Mouse (Mus musculus): ENCODE measurements around the gene Chek2. TPM values are rescaled to one million over a fixed set of nuclear protein-coding genes. Genes with fewer than 3 reads are reported as not detected.
"Not testable (repeated sequence)": the region's sequence is repeated elsewhere in the genome, so short reads cannot be mapped to it uniquely, and the experiment has no call there.

Chek2 gene
- polyA plus RNA-seq, 1 experiment from 2014 or later, result 18.4 TPM

GRCm38 (mm10) chr5:110808821-110809666, 30.7 kb upstream of the Chek2 start:
- Histone ChIP-seq H3K4me2 (replicated peaks) (peak overlapping the region; percentile 99), H3K27me3 (no peaks in the 10 kb centered on the region), H3K9me3 (replicated peaks) (no peaks in the 10 kb centered on the region), H3K9ac (peak overlapping the region; percentile 98), H3K27ac (peak overlapping the region; percentile 87), H3K4me3 (peak overlapping the region; percentile 96), H3K36me3 (peaks cover 14% of the 10 kb centered on the region; the same call in 1 of the 2 replicates), H3K4me1 (peaks cover 42% of the 10 kb centered on the region)
- WGBS, result 2% methylated on average over 27 of the region's 27 CpGs
- peak; percentile 4; the same call in 1 of the 2 replicates for ATAC-seq (ENCODE audit: low FRiP score)

GRCm38 (mm10) chr5:110809667-110810325, 30.0 kb upstream of the Chek2 start, which contains the start of gene Ulk1:
Gene Ulk1, minus strand, starts transcription at chr5:110810097.
- H3K36me3 ChIP-seq, result peaks cover 8% of the 10 kb centered on the region; the same call in 1 of the 2 replicates
- no peaks in the 10 kb centered on the region for H3K27me3 ChIP-seq
- peak within 1 kb of the TSS; percentile 96 for H3K4me3 ChIP-seq
- no peaks in the 10 kb centered on the region for H3K9me3 ChIP-seq (replicated peaks)
- H3K4me2 ChIP-seq (replicated peaks), result peak within 1 kb of the TSS; percentile 99
- H3K4me1 ChIP-seq, result peaks cover 42% of the 10 kb centered on the region
- WGBS, result under 1% methylated on average over 79 of the region's 80 CpGs
- peak within 1 kb of the TSS; percentile 98 for H3K9ac ChIP-seq
- H3K27ac ChIP-seq, result peak within 1 kb of the TSS; percentile 87
- ATAC-seq (ENCODE audit: low FRiP score), result peak; percentile 94

DNA sequence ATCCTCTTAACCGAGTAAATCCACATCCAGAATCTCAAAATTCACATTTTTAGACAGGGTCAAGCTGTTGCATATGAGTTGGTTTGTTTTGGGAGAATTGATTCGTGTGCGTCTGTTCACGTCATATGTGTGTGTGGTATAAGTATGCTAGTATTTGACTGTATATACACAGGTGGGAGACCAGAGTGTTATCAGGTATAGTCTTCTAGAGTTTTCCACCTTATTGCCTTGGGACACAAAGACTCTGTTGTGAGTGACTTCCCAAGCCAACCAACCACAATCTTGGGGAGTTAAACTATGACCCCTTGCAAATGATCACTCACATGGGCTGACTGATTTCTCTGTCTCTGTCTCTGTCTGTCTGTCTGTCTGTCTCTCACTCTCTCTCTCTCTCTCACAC, 15.4 kb upstream of the Chek2 start:
- ATAC-seq (ENCODE audit: low FRiP score), result no peak

GRCm38 (mm10) chr5:110826781-110827495, 12.8 kb upstream of the Chek2 start:
- no peaks in the 10 kb centered on the region for H3K36me3 ChIP-seq
- ATAC-seq (ENCODE audit: low FRiP score), result no peak
- no peak overlapping the region for H3K4me2 ChIP-seq (replicated peaks)
- no peak overlapping the region for H3K9ac ChIP-seq
- no peaks in the 10 kb centered on the region for H3K9me3 ChIP-seq (replicated peaks)
- H3K27ac ChIP-seq, result no peak overlapping the region
- H3K27me3 ChIP-seq, result no peaks in the 10 kb centered on the region
- WGBS, result 92% methylated on average over 8 of the region's 8 CpGs
- no peak overlapping the region for H3K4me3 ChIP-seq
- no peaks in the 10 kb centered on the region for H3K4me1 ChIP-seq

More for the DNA sequence above, 15.4 kb upstream of the Chek2 start:
- Histone ChIP-seq H3K4me2 (replicated peaks) (no peak overlapping the region), H3K27me3 (no peaks in the 10 kb centered on the region), H3K27ac (no peak overlapping the region), H3K9me3 (replicated peaks) (no peaks in the 10 kb centered on the region), H3K4me3 (no peak overlapping the region), H3K9ac (no peak overlapping the region), H3K4me1 (no peaks in the 10 kb centered on the region), H3K36me3 (no peaks in the 10 kb centered on the region)
- WGBS, result 87% methylated on average over 4 of the region's 4 CpGs

DNA sequence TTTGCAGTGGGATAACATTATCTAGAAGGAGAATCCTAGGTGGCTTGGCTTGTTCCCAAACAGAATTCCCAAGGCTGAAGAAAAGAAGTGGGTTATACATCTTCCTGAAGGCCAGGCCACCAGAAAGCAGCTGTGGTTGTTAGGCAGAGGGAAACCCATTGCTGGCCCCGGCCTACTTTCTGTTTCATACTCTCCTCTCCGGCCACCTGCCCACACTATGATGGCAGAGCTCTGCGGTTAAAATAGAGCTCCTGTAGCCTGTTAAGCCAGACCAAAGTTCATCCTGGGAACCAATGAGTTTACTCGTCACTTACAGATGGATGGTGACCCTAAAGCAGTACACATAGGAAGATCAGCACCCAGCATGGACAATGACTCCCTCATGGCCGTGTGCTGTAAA, 12.2 kb upstream of the Chek2 start:
- Histone ChIP-seq H3K9me3 (replicated peaks) (no peaks in the 10 kb centered on the region), H3K4me3 (no peak overlapping the region), H3K27ac (no peak overlapping the region), H3K4me1 (no peaks in the 10 kb centered on the region), H3K36me3 (no peaks in the 10 kb centered on the region), H3K27me3 (no peaks in the 10 kb centered on the region), H3K4me2 (replicated peaks) (no peak overlapping the region), H3K9ac (no peak overlapping the region)
- ATAC-seq (ENCODE audit: low FRiP score), result no peak
- 94% methylated on average over 5 of the region's 5 CpGs for WGBS

GRCm38 (mm10) chr5:110831036-110831720, 8.6 kb upstream of the Chek2 start:
- Histone ChIP-seq H3K9ac (no peak overlapping the region), H3K27ac (no peak overlapping the region), H3K9me3 (replicated peaks) (no peaks in the 10 kb centered on the region), H3K27me3 (no peaks in the 10 kb centered on the region), H3K4me3 (no peak overlapping the region), H3K4me2 (replicated peaks) (no peak overlapping the region), H3K4me1 (no peaks in the 10 kb centered on the region), H3K36me3 (no peaks in the 10 kb centered on the region)
- WGBS, result 93% methylated on average over 5 of the region's 5 CpGs
- no peak for ATAC-seq (ENCODE audit: low FRiP score)

DNA sequence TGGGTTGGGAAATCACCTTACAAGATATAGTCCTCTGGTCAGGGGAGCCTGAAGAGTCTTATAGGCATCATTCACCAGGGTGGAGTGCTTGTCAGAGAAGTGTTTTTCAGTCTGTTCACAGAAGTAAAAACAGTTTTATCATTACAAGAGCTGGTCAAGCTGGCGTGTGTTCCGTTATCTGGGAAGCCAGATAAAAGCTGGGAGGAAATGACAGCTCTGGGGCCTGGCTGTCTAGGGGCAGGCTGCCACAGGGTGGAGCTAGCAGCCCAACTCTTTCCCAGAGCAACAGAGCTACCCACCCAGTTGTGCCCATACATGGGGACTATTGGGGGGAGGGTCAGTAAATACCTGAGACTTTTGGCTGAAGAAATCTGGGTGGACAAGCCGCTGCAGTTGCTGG, 3.8 kb upstream of the Chek2 start:
- Histone ChIP-seq H3K4me1 (peaks cover 13% of the 10 kb centered on the region), H3K27ac (no peak overlapping the region), H3K9ac (no peak overlapping the region), H3K4me3 (no peak overlapping the region), H3K36me3 (no peaks in the 10 kb centered on the region), H3K27me3 (no peaks in the 10 kb centered on the region), H3K9me3 (replicated peaks) (no peaks in the 10 kb centered on the region), H3K4me2 (replicated peaks) (no peak overlapping the region)
- WGBS, result 39% methylated on average over 3 of the region's 3 CpGs
- no peak for ATAC-seq (ENCODE audit: low FRiP score)

DNA sequence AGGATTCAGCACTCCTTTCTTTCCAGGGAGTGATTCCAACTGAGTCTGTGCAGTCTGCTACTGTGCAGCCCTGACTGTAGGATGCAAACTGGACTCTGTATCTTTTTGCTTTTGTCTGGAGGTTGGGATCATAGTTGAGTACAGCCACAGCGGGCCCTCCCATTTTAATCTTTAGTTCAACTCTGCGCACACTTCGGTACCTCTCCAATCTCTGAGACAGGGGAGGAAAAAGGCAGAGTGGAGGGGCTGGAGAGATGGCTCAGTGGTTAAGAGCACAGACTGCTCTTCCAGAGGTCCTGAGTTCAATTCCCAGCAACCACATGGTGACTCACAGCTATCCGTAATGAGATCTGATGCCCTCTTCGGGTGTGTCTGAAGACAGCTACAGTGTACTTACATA, 1.8 kb upstream of the Chek2 start:
- not testable (repeated sequence) for H3K4me3 ChIP-seq; ATAC-seq (ENCODE audit: low FRiP score); H3K27me3 ChIP-seq; H3K36me3 ChIP-seq; H3K27ac ChIP-seq; H3K9me3 ChIP-seq (replicated peaks); H3K9ac ChIP-seq; H3K4me2 ChIP-seq (replicated peaks)
- peaks cover 13% of the 10 kb centered on the region for H3K4me1 ChIP-seq
- WGBS, result 93% methylated on average over 5 of the region's 5 CpGs

- Histone ChIP-seq H3K27me3 (no peaks in the 10 kb centered on the region), H3K9ac (peak overlapping the region; percentile 67), H3K4me3 (peak overlapping the region; percentile 71), H3K36me3 (no peaks in the 10 kb centered on the region), H3K9me3 (replicated peaks) (no peaks in the 10 kb centered on the region), H3K4me2 (replicated peaks) (peak overlapping the region; percentile 69), H3K4me1 (peaks cover 13% of the 10 kb centered on the region), H3K27ac (peak overlapping the region; percentile 75)
- WGBS, result 8% methylated on average over 28 of the region's 28 CpGs
- ATAC-seq (ENCODE audit: low FRiP score), result peak; percentile 83
These were observed 621 bp upstream of the Chek2 start for GRCm38 (mm10) chr5:110839038-110839677.

DNA sequence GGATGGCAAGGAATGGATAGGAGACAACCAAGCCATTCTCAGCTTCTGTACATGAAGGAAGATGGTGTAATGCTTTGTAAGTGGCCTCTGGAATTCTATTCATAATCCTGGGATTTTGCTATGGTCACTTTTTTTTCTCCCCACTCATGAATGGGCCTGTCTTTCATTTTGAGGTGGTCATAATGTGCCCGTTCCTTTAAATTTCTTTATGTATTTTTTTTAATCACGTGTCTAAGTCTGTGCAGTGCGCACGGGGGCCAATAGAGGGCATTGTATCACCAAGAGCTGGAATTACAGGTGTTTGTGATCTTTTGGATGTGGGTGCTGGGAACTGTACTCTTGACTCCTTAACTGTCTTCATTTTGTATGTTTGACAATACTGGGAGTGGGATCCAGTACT, 686 bp downstream of the Chek2 start:
- no peaks in the 10 kb centered on the region for H3K9me3 ChIP-seq (replicated peaks)
- peak overlapping the region; percentile 49; the same call in 1 of the 2 replicates for H3K9ac ChIP-seq
- peaks cover 13% of the 10 kb centered on the region for H3K4me1 ChIP-seq
- peak overlapping the region; percentile 58; the same call in 1 of the 2 replicates for H3K27ac ChIP-seq
- ATAC-seq (ENCODE audit: low FRiP score), result no peak
- 7% methylated on average over 4 of the region's 4 CpGs for WGBS
- H3K36me3 ChIP-seq, result 0 out of 2 replicates have a peak, but pooled peaks cover 1% of the 10 kb centered on the region
- peak overlapping the region; percentile 71 for H3K4me2 ChIP-seq (replicated peaks)
- no peaks in the 10 kb centered on the region for H3K27me3 ChIP-seq
- peak overlapping the region; percentile 71 for H3K4me3 ChIP-seq

DNA sequence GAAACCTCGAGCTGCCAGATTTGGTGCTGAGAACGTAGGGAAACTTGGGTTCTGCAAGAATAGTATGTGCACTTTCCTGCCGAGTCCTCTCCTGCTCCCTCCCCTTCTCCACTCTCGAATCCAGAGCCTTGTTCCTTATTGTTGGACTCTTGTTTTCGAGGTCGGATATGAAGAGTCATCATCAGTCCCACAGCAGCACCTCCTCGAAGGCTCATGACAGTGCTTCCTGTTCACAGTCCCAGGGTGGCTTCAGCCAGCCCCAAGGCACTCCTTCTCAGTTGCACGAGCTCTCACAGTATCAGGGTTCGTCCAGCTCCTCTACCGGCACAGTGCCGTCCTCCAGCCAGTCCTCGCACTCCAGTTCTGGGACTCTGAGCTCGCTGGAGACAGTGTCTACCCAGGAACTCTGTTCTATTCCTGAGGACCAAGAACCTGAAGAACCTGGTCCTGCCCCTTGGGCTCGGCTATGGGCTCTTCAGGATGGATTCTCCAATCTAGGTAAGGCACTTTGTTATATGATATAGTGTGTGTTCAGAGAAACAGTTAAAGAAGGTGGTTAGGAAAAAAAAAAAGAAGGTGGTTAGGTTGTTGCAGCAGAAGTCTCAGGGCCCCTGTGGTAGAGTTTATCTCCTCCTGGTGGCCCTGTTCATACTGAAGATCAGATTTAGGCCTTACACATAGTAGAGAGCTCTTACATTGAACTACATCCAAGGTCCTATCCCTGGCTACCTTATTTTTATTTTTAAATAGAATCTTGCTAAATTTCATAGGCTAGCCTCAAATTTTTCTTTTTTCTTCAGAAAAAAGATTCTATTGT, 1.5 kb downstream of the Chek2 start:
- H3K4me2 ChIP-seq (replicated peaks), result peak overlapping the region; percentile 71; the same call in 1 of the 2 replicates
- H3K36me3 ChIP-seq, result peaks cover 6% of the 10 kb centered on the region; the same call in 1 of the 2 replicates
- no peaks in the 10 kb centered on the region for H3K9me3 ChIP-seq (replicated peaks)
- 93% methylated on average over 14 of the region's 14 CpGs for WGBS
- H3K4me3 ChIP-seq, result no peak overlapping the region
- no peak overlapping the region for H3K9ac ChIP-seq
- no peak for ATAC-seq (ENCODE audit: low FRiP score)
- H3K27me3 ChIP-seq, result no peaks in the 10 kb centered on the region
- H3K27ac ChIP-seq, result no peak overlapping the region
- H3K4me1 ChIP-seq, result peaks cover 13% of the 10 kb centered on the region

Measured in hindbrain, embryonic 12.5 days (tissue).